Mouse (Mus musculus): ENCODE measurements around the gene Xlr5b. TPM values are rescaled to one million over a fixed set of nuclear protein-coding genes. Genes with fewer than 3 reads are reported as not detected.
"Not testable (repeated sequence)": the region's sequence is repeated elsewhere in the genome, so short reads cannot be mapped to it uniquely, and the experiment has no call there.

The Xlr5b gene
- not detected in 2 replicates for polyA plus RNA-seq (2016; fragmentation: Nextera tagmentation; extraction: Ambion mirVana)

DNA sequence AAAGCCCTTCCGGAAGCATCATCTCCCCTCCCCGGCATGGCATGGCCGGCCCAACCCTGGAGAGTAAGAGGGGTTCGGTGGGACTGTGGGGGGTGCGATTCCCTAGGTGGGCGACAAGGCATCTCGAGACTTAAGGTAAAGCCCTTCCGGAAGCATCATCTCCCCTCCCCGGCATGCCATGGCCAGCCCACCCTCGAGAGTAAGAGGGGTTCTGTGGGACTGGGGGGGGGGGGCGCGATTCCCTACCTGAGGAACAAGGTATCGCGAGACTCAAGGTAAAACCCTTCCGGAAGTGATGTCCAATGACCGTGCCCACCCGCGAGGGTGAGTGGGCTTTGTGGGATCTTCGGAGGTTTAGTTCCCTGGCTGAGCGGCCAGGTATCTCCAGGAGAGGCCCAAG, at the start of gene Xlr5b:
Gene Xlr5b, plus strand, starts transcription at position 301 of the 400 bp plus-strand sequence.
- not testable (repeated sequence) for H3K27me3 ChIP-seq (ENCODE audit: insufficient read depth, poor library complexity, severe bottlenecking); H3K9me3 ChIP-seq; DNase-seq (ENCODE audit: low spot score); H3K27ac ChIP-seq; H3K4me1 ChIP-seq (replicated peaks); H3K36me3 ChIP-seq; H3K4me3 ChIP-seq
- no CpG with 5 or more reads among the region's 20 CpGs for WGBS

- not testable (repeated sequence) for H3K4me1 ChIP-seq (replicated peaks); H3K36me3 ChIP-seq; H3K9me3 ChIP-seq; DNase-seq (ENCODE audit: low spot score); H3K27ac ChIP-seq; H3K4me3 ChIP-seq; H3K27me3 ChIP-seq (ENCODE audit: insufficient read depth, poor library complexity, severe bottlenecking)
- WGBS = no CpG with 5 or more reads among the region's 7 CpGs
Measured at GRCm38 (mm10) chrX:73116747-73117146, 31.8 kb upstream of the Xlr5b start, which contains the start of gene Gm14685. TSS of gene Gm14685 (plus strand) at chrX:73117047.

GRCm38 (mm10) chrX:73122859-73123829, 25.5 kb upstream of the Xlr5b start:
- not testable (repeated sequence) for DNase-seq (ENCODE audit: low spot score); H3K4me1 ChIP-seq (replicated peaks); H3K4me3 ChIP-seq; H3K9me3 ChIP-seq; H3K36me3 ChIP-seq; H3K27ac ChIP-seq; H3K27me3 ChIP-seq (ENCODE audit: insufficient read depth, poor library complexity, severe bottlenecking)
- no CpG with 5 or more reads among the region's 12 CpGs for WGBS

DNA sequence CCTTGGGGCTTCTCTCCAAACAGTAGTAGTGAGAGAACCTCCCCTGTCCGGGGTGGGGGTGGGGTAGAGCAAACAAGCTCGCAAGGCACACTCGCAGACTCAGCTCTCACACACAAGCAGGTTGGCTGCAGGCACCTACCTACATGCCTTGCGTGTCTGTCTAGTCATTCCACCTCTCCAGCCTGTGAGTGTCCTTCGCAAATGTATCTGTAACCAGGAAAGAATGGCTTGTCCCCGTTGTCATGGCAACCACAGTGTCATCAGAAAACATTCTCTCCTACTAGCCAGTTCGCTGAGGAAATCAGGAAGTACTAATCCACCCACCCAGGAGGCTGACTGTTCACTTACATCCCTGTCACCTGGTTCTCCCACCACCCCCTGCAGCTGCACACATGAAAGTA, 5.4 kb upstream of the Xlr5b start:
- no CpG with 5 or more reads among the region's 7 CpGs for WGBS
- not testable (repeated sequence) for H3K36me3 ChIP-seq; H3K27me3 ChIP-seq (ENCODE audit: insufficient read depth, poor library complexity, severe bottlenecking); DNase-seq (ENCODE audit: low spot score); H3K4me3 ChIP-seq; H3K4me1 ChIP-seq (replicated peaks); H3K27ac ChIP-seq; H3K9me3 ChIP-seq

DNA sequence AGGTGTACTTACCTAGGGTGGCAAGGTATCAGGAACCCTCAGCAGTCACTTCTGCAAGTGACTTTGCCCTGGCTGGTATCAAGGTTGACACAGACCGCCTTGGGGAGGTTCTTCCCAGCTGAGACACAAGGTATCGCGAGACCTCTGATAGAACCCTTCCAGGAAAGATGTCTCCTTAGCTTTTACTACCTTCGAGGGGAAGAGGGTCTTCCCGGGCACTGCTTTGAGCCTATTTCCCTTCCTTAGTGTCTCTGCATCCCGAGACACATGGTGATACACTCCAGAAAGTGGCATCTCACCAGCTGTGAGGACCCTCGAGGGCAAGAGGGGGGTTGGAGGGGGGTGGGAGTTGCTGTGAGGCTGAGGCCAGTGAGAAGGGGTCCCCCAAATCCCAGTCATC, 754 bp downstream of the Xlr5b start, which contains the start of gene DXBay18:
Gene DXBay18, minus strand, starts transcription at position 101 of the 400 bp plus-strand sequence.
- not testable (repeated sequence) for H3K4me1 ChIP-seq (replicated peaks); H3K27me3 ChIP-seq (ENCODE audit: insufficient read depth, poor library complexity, severe bottlenecking); H3K27ac ChIP-seq; H3K9me3 ChIP-seq; DNase-seq (ENCODE audit: low spot score); H3K4me3 ChIP-seq; H3K36me3 ChIP-seq
- WGBS = no CpG with 5 or more reads among the region's 7 CpGs

DNA sequence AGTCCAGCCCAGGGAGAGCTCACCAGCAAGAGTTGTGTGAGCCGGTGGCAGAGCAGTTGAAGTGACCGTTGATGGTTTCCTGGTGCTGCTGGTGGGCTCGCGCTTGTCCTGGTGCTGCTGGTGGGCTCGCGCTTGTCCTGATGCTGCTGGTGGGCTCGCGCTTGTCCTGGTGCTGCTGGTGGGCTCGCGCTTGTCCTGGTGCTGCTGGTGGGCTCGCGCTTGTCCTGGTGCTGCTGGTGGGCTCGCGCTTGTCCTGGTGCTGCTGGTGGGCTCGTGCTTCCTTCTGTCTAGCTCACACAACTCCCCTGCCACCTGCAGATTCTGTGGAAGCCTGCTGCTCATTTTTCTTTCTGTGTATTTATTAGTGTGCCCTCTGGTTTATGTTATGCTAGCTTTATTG, 28.3 kb downstream of the Xlr5b start, which contains the start of gene Spin2d:
Gene Spin2d, minus strand, starts transcription at position 101 of the 400 bp plus-strand sequence.
- not testable (repeated sequence) for H3K27ac ChIP-seq; H3K9me3 ChIP-seq; H3K4me1 ChIP-seq (replicated peaks); H3K4me3 ChIP-seq; H3K27me3 ChIP-seq (ENCODE audit: insufficient read depth, poor library complexity, severe bottlenecking); H3K36me3 ChIP-seq; DNase-seq (ENCODE audit: low spot score)
- 79% methylated on average over 8 of the region's 15 CpGs for WGBS

DNA sequence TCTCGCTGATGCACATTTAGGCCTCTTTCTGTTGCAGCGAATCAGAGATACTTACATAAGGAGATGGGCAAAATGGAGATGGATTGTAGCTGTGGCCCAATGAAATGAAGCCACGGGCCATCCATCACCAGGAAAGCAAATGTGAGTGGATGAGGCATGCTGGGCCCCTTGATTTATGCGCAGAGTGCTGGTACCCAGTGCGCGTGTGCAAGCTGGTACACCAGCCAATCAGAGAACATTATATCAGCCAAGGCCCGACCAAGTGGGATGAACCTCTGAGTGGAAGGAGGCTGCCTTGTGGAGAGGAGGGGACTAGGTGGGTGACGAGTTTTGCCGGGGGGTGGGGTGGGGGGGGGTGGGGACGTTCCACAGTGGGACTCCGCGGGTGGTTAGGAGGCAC, 43.3 kb downstream of the Xlr5b start, which contains the start of gene Xlr3b:
Gene Xlr3b, plus strand, starts transcription at position 274 of the 400 bp plus-strand sequence.
- H3K9me3 ChIP-seq; H3K27me3 ChIP-seq (ENCODE audit: insufficient read depth, poor library complexity, severe bottlenecking); H3K36me3 ChIP-seq; H3K4me3 ChIP-seq; DNase-seq (ENCODE audit: low spot score); H3K27ac ChIP-seq; H3K4me1 ChIP-seq (replicated peaks): not testable (repeated sequence)
- 78% methylated on average over 12 of the region's 12 CpGs for WGBS

Other genes starting within 250 kb of the Xlr5b start
- 91.9 and 104 TPM in 2 replicates for gene Cetn2, start 230.4 kb upstream of the Xlr5b start, polyA plus RNA-seq (2016; fragmentation: Nextera tagmentation; extraction: Ambion mirVana)
- gene Nsdhl, start 230.2 kb upstream of the Xlr5b start, polyA plus RNA-seq (2016; fragmentation: Nextera tagmentation; extraction: Ambion mirVana) = 37.4 and 42.9 TPM in 2 replicates
- gene Zfp185, start 161.5 kb upstream of the Xlr5b start, polyA plus RNA-seq (2016; fragmentation: Nextera tagmentation; extraction: Ambion mirVana) = 3.7 and 5.1 TPM in 2 replicates
- 0.09 and 0.11 TPM in 2 replicates for gene Pnma5, start 111.7 kb upstream of the Xlr5b start, polyA plus RNA-seq (2016; fragmentation: Nextera tagmentation; extraction: Ambion mirVana)
- 0.25 and 0.51 TPM in 2 replicates for gene Pnma3, start 84.0 kb upstream of the Xlr5b start, polyA plus RNA-seq (2016; fragmentation: Nextera tagmentation; extraction: Ambion mirVana)
- 1.5 TPM in 1 of 2 replicates, not detected in the other for gene Xlr4a, start 66.3 kb upstream of the Xlr5b start, polyA plus RNA-seq (2016; fragmentation: Nextera tagmentation; extraction: Ambion mirVana)
- gene Xlr3a, start 51.7 kb upstream of the Xlr5b start, polyA plus RNA-seq (2016; fragmentation: Nextera tagmentation; extraction: Ambion mirVana) = 2.1 and 2.7 TPM in 2 replicates
- gene Gm14685, start 31.7 kb upstream of the Xlr5b start, polyA plus RNA-seq (2016; fragmentation: Nextera tagmentation; extraction: Ambion mirVana) = 0.24 and 0.26 TPM in 2 replicates
- gene DXBay18, start 654 bp downstream of the Xlr5b start, polyA plus RNA-seq (2016; fragmentation: Nextera tagmentation; extraction: Ambion mirVana) = not detected in 2 replicates
- not detected in 2 replicates for gene Spin2d, start 28.2 kb downstream of the Xlr5b start, polyA plus RNA-seq (2016; fragmentation: Nextera tagmentation; extraction: Ambion mirVana)
- gene Xlr3b, start 43.4 kb downstream of the Xlr5b start, polyA plus RNA-seq (2016; fragmentation: Nextera tagmentation; extraction: Ambion mirVana) = 11.1 and 12.8 TPM in 2 replicates
- gene Xlr4b, start 65.5 kb downstream of the Xlr5b start, polyA plus RNA-seq (2016; fragmentation: Nextera tagmentation; extraction: Ambion mirVana) = 0.45 and 0.68 TPM in 2 replicates
- gene F8a, start 79.5 kb downstream of the Xlr5b start, polyA plus RNA-seq (2016; fragmentation: Nextera tagmentation; extraction: Ambion mirVana) = 14.1 and 19.8 TPM in 2 replicates
- 0.27 TPM in 1 of 2 replicates, not detected in the other for gene Xlr4c, start 94.3 kb downstream of the Xlr5b start, polyA plus RNA-seq (2016; fragmentation: Nextera tagmentation; extraction: Ambion mirVana)
- gene Xlr3c, start 116.6 kb downstream of the Xlr5b start, polyA plus RNA-seq (2016; fragmentation: Nextera tagmentation; extraction: Ambion mirVana) = 0.20 and 0.30 TPM in 2 replicates
- not detected in 2 replicates for gene Xlr5a, start 144.2 kb downstream of the Xlr5b start, polyA plus RNA-seq (2016; fragmentation: Nextera tagmentation; extraction: Ambion mirVana)
- not detected in 2 replicates for gene Xlr5c, start 144.2 kb downstream of the Xlr5b start, polyA plus RNA-seq (2016; fragmentation: Nextera tagmentation; extraction: Ambion mirVana)
- not detected in 2 replicates for gene Gm45015, start 188.0 kb downstream of the Xlr5b start, polyA plus RNA-seq (2016; fragmentation: Nextera tagmentation; extraction: Ambion mirVana)
- gene Zfp275, start 193.8 kb downstream of the Xlr5b start, polyA plus RNA-seq (2016; fragmentation: Nextera tagmentation; extraction: Ambion mirVana) = 12.6 and 13.4 TPM in 2 replicates
- gene Gm18336, start 249.9 kb downstream of the Xlr5b start, polyA plus RNA-seq (2016; fragmentation: Nextera tagmentation; extraction: Ambion mirVana) = not detected in 2 replicates